Mouse (Mus musculus) limb, embryonic 14.5 days (tissue): ENCODE results near the gene Scgb3a1. TPM values are rescaled to one million over a fixed set of nuclear protein-coding genes. Genes with fewer than 3 reads are reported as not detected.
A peak's percentile ranks its signal among the peaks of the same experiment; 100 is the strongest.

Source experiments
- ATAC-seq: fragments of 200-750 bp; cut with Nextera tagmentation; 2 replicates; pipeline ENCODE4 v1.8.0; 2017; ENCODE audit warnings: low read depth, moderate number of reproducible peaks, moderate TSS enrichment; ENCODE audit not compliant: low FRiP score
- DNase-seq: peaks from one replicate; pipeline ENCODE4 v3.0.0-alpha.2; 2015; ENCODE audit warnings: low spot score
- H3K27ac ChIP-seq: fragments of 300-500 bp; sonication (generic); replicated peaks from 2 replicates; pipeline ENCODE4 v1.5.1; 2014; ENCODE audit warnings: low read depth, mild to moderate bottlenecking, low read length, moderate library complexity, mixed read lengths
- H3K27me3 ChIP-seq: fragments of 300-500 bp; sonication (generic); 2 replicates; pipeline ENCODE4 v1.6.1; 2014; ENCODE audit warnings: low read length, mixed read lengths; ENCODE audit not compliant: control insufficient read depth, insufficient read depth
- H3K36me3 ChIP-seq: fragments of 300-500 bp; sonication (generic); 2 replicates; pipeline ENCODE4 v1.6.1; 2014; ENCODE audit warnings: mild to moderate bottlenecking, low read length, moderate library complexity, mixed read lengths; ENCODE audit not compliant: control insufficient read depth, insufficient read depth
- H3K4me1 ChIP-seq: fragments of 300-500 bp; sonication (generic); 2 replicates; pipeline ENCODE4 v1.6.1; 2014; ENCODE audit warnings: antibody characterized with exemption, low read length, mixed read lengths; ENCODE audit not compliant: control insufficient read depth, insufficient read depth
- H3K4me2 ChIP-seq: fragments of 300-500 bp; sonication (generic); replicated peaks from 2 replicates; pipeline ENCODE4 v1.6.1; 2014; ENCODE audit warnings: low read depth, mild to moderate bottlenecking, low read length, moderate library complexity; ENCODE audit not compliant: severe bottlenecking
- H3K4me3 ChIP-seq: fragments of 300-500 bp; sonication (generic); replicated peaks from 2 replicates; pipeline ENCODE4 v1.5.1; 2014; ENCODE audit warnings: low read length
- H3K9ac ChIP-seq: fragments of 300-500 bp; sonication (generic); 2 replicates; pipeline ENCODE4 v1.6.1; 2014; ENCODE audit warnings: mild to moderate bottlenecking, low read depth, low read length, moderate library complexity; ENCODE audit not compliant: severe bottlenecking
- H3K9me3 ChIP-seq: fragments of 300-500 bp; sonication (generic); 2 replicates; pipeline ENCODE4 v1.6.1; 2016; ENCODE audit warnings: low read length; ENCODE audit not compliant: control insufficient read depth
- POLR2A ChIP-seq: fragments of 200-500 bp; IDR thresholded peaks from 2 replicates; pipeline ENCODE4 v1.8.0; 2012; ENCODE audit warnings: inconsistent platforms, mild to moderate bottlenecking, moderate library complexity, borderline replicate concordance; ENCODE audit not compliant: insufficient read depth, insufficient read length; ENCODE audit errors: extremely low read depth
- WGBS: fragments of 180-500 bp; shearing (Covaris S2); extraction: QIAGEN DNeasy Blood & Tissue Kit; methylation state at CpG from one replicate; pipeline ENCODE4 v1.1.7; 2014; 5-methylcytosine and 5-hydroxymethylcytosine counted together
- polyA plus RNA-seq, 2 experiments: library from polyadenylated mRNA; depleted of rRNA in 1 of 2; stranded (reverse) in 1 of 2; unstranded in 1 of 2; fragments of >200 nt; fragmentation: Nextera tagmentation in 1 of 2; extraction: Ambion mirVana in 1 of 2; gene quantifications; 2 replicates each; pipeline versions ENCODE4 v1.2.1 to v1.2.3; 2012 to 2014

The Scgb3a1 gene
- polyA plus RNA-seq, 2 experiments: not detected

GRCm38 (mm10) chr11:49697779-49698178 lies 34.4 kb downstream of the Scgb3a1 start:
- Histone ChIP-seq H3K9me3 (no peaks in the 10 kb centered on the region), H3K4me1 (no peaks in the 10 kb centered on the region), H3K36me3 (peaks cover 49% of the 10 kb centered on the region), H3K27me3 (no peaks in the 10 kb centered on the region), H3K27ac (no peak overlapping the region), H3K4me2 (no peak overlapping the region), H3K9ac (no peak overlapping the region), H3K4me3 (no peak overlapping the region)
- no peak for TF ChIP-seq POLR2A
- no peak for ATAC-seq
- DNase-seq: no peak
- WGBS: 90% methylated on average over 5 of the region's 5 CpGs

DNA sequence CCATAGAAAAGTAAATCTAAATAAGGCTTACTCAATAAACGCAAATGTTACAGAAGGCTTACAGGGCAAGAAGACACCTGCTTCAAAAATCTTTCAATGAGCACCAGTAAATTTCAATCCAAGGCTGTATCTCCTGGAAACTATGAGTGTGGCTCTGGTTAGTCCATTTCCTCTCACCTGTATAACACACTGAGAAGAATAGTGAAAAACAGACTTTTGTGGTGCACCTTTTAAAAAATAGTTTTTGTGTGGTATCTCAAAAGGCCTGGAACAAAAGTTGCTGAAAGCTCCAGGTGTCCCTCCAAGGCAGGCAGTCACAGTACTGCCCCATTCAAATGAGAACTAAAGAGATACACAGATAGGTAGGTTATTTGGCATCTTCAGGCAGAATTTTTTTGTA lies 35.7 kb downstream of the Scgb3a1 start:
- DNase-seq (no peak), ATAC-seq (no peak)
- 91% methylated on average over 1 of the region's 1 CpGs for WGBS

DNA sequence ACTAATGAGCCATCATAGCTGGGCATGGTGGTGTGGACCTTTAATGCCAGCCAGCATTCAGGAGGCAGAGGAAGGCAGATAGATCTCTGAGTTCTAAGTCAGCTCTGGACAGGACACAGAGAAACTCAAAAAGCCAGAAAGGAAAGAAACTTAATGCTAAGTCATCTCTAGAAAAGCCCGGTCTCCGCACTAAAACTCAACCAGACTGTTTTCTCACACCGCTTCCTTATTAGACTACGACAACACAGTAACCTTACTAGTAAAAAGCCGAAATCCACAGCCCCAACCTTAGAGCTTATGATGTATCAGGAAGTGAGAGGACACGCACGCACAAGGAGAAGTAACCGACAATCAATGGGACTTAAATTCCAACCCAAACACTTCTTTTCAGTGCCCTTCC lies 38.6 kb downstream of the Scgb3a1 start:
- 99% methylated on average over 8 of the region's 8 CpGs for WGBS
- peaks cover 53% of the 10 kb centered on the region for H3K36me3 ChIP-seq

More for the DNA sequence above, 35.7 kb downstream of the Scgb3a1 start:
- Histone ChIP-seq H3K9me3 (no peaks in the 10 kb centered on the region), H3K4me1 (no peaks in the 10 kb centered on the region), H3K4me2 (no peak overlapping the region), H3K27ac (no peak overlapping the region), H3K36me3 (peaks cover 48% of the 10 kb centered on the region), H3K4me3 (no peak overlapping the region), H3K9ac (no peak overlapping the region), H3K27me3 (no peaks in the 10 kb centered on the region)
- no peak for TF ChIP-seq POLR2A

GRCm38 (mm10) chr11:49704804-49705203 lies 41.4 kb downstream of the Scgb3a1 start:
- peaks cover 43% of the 10 kb centered on the region for H3K36me3 ChIP-seq
- no peaks in the 10 kb centered on the region for H3K27me3 ChIP-seq
- no peak for TF ChIP-seq POLR2A
- no peak overlapping the region for H3K9ac ChIP-seq
- no peak overlapping the region for H3K27ac ChIP-seq
- 86% methylated on average over 8 of the region's 8 CpGs for WGBS
- no peak overlapping the region for H3K4me2 ChIP-seq
- H3K9me3 ChIP-seq: no peaks in the 10 kb centered on the region
- no peak for DNase-seq
- ATAC-seq: no peak
- H3K4me1 ChIP-seq: peaks cover 3% of the 10 kb centered on the region; the same call in 1 of the 2 replicates
- H3K4me3 ChIP-seq: no peak overlapping the region

More for the DNA sequence above, 38.6 kb downstream of the Scgb3a1 start:
- H3K4me1 ChIP-seq: no peaks in the 10 kb centered on the region
- no peak overlapping the region for H3K4me2 ChIP-seq
- no peak overlapping the region for H3K27ac ChIP-seq
- DNase-seq (no peak), ATAC-seq (no peak)
- H3K9ac ChIP-seq: no peak overlapping the region
- H3K9me3 ChIP-seq: no peaks in the 10 kb centered on the region
- H3K4me3 ChIP-seq: no peak overlapping the region
- no peak for TF ChIP-seq POLR2A
- H3K27me3 ChIP-seq: no peaks in the 10 kb centered on the region

DNA sequence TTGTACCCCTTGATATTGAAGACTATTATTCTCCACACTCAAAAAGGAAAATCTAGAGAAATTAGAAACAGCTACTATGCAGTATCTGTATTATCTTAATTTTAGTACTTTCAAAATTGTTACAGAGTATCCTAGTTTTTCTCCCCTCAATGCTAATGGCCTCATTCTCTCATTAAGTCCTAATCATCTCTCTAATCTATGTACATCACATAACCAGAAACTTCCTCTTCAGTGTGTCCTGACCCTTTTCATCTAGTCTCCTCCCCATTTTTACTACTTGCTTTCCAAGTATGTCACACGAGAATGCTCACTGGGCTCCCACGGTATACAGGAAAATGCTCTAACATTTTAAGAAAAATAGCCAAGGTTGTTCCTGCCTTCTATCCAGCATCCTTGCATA lies 44.4 kb downstream of the Scgb3a1 start:
- Histone ChIP-seq H3K27me3 (no peaks in the 10 kb centered on the region), H3K4me3 (no peak overlapping the region), H3K9ac (no peak overlapping the region), H3K36me3 (peaks cover 21% of the 10 kb centered on the region), H3K27ac (no peak overlapping the region), H3K9me3 (no peaks in the 10 kb centered on the region), H3K4me1 (peaks cover 14% of the 10 kb centered on the region), H3K4me2 (no peak overlapping the region)
- DNase-seq (no peak), ATAC-seq (no peak)
- 92% methylated on average over 2 of the region's 2 CpGs for WGBS
- TF ChIP-seq POLR2A: no peak

GRCm38 (mm10) chr11:49710664-49711063 lies 47.3 kb downstream of the Scgb3a1 start:
- H3K27me3 ChIP-seq: no peaks in the 10 kb centered on the region
- no peaks in the 10 kb centered on the region for H3K9me3 ChIP-seq
- H3K36me3 ChIP-seq: peaks cover 12% of the 10 kb centered on the region
- H3K9ac ChIP-seq: no peak overlapping the region; the same call in 1 of the 2 replicates
- WGBS: 67% methylated on average over 2 of the region's 2 CpGs
- H3K27ac ChIP-seq: no peak overlapping the region
- no peak for DNase-seq
- peaks cover 20% of the 10 kb centered on the region for H3K4me1 ChIP-seq
- H3K4me3 ChIP-seq: peak overlapping the region; percentile 98
- peak overlapping the region; percentile 71 for H3K4me2 ChIP-seq
- no peak for ATAC-seq
- TF ChIP-seq POLR2A: no peak
